Mouse (Mus musculus) liver, embryonic 15.5 days (tissue): ENCODE measurements around the gene 5830411N06Rik. TPM values are rescaled to one million over a fixed set of nuclear protein-coding genes. Genes with fewer than 3 reads are reported as not detected.

ENCODE experiments used
- polyA plus RNA-seq: library from polyadenylated mRNA; unstranded; fragments of >200 nt; fragmentation: Nextera tagmentation; extraction: Ambion mirVana; gene quantifications from 2 replicates; pipeline ENCODE4 v1.2.1, GENCODE M21; 2015

The 5830411N06Rik gene
- polyA plus RNA-seq, 1 experiment from 2014 or later, result not detected

Other genes starting within 250 kb of the 5830411N06Rik start
- 17.4 and 19.6 TPM in 2 replicates for gene Zfp511, start 210.9 kb upstream of the 5830411N06Rik start, polyA plus RNA-seq
- gene Tubgcp2, start 210.6 kb upstream of the 5830411N06Rik start, polyA plus RNA-seq, result 21.4 and 23.2 TPM in 2 replicates
- gene Msx3, start 198.2 kb upstream of the 5830411N06Rik start, polyA plus RNA-seq, result not detected in 2 replicates
- not detected in 2 replicates for gene Caly, start 164.7 kb upstream of the 5830411N06Rik start, polyA plus RNA-seq
- 0.74 and 0.79 TPM in 2 replicates for gene Prap1, start 153.9 kb upstream of the 5830411N06Rik start, polyA plus RNA-seq
- 8.0 and 8.7 TPM in 2 replicates for gene Fuom, start 144.8 kb upstream of the 5830411N06Rik start, polyA plus RNA-seq
- 10.1 and 11.0 TPM in 2 replicates for gene Paox, start 131.5 kb upstream of the 5830411N06Rik start, polyA plus RNA-seq
- 104 and 111 TPM in 2 replicates for gene Echs1, start 130.8 kb upstream of the 5830411N06Rik start, polyA plus RNA-seq
- 15.4 and 17.0 TPM in 2 replicates for gene Mtg1, start 109.7 kb upstream of the 5830411N06Rik start, polyA plus RNA-seq
- gene Sprn, start 92.4 kb upstream of the 5830411N06Rik start, polyA plus RNA-seq, result 0.08 TPM in 1 of 2 replicates, not detected in the other
- not detected in 2 replicates for gene Olfr522, start 82.5 kb upstream of the 5830411N06Rik start, polyA plus RNA-seq
- gene Olfr523, start 74.1 kb upstream of the 5830411N06Rik start, polyA plus RNA-seq, result not detected in 2 replicates
- gene Olfr524, start 41.3 kb upstream of the 5830411N06Rik start, polyA plus RNA-seq, result not detected in 2 replicates
- 0.05 TPM in 1 of 2 replicates, not detected in the other for gene Cd163l1, start 29.0 kb upstream of the 5830411N06Rik start, polyA plus RNA-seq
- not detected in 2 replicates for gene Olfr525, start 73.6 kb downstream of the 5830411N06Rik start, polyA plus RNA-seq
- gene Olfr527, start 86.7 kb downstream of the 5830411N06Rik start, polyA plus RNA-seq, result not detected in 2 replicates
- not detected in 2 replicates for gene Olfr60, start 114.4 kb downstream of the 5830411N06Rik start, polyA plus RNA-seq
- gene Olfr530, start 129.0 kb downstream of the 5830411N06Rik start, polyA plus RNA-seq, result not detected in 2 replicates
- not detected in 2 replicates for gene Olfr531, start 155.6 kb downstream of the 5830411N06Rik start, polyA plus RNA-seq
- gene Olfr532, start 174.4 kb downstream of the 5830411N06Rik start, polyA plus RNA-seq, result not detected in 2 replicates
- not detected in 2 replicates for gene Olfr533, start 216.1 kb downstream of the 5830411N06Rik start, polyA plus RNA-seq
- not detected in 2 replicates for gene Olfr535, start 236.9 kb downstream of the 5830411N06Rik start, polyA plus RNA-seq